ENCODE assay signal across 9 mouse cellular contexts in genomic region chr10:66953976-66954505, GRCm38 (mm10).
DNase-seq lines count a peak whose midpoint lies in the region; ATAC-seq and TF ChIP-seq lines count a peak whose summit lies in the region.
"Had no signal": no experiment of that assay in that cellular context is flagged by ENCODE, and none has a peak within 500 bp of the region (broad histone marks: within the 10 kb centered on the region; RNA-seq: fewer than 3 reads in every experiment).

No protein-coding gene starts in this region.

- no peak for ATAC-seq in heart, embryonic 11.5 days (replicated peaks; ENCODE audit: insufficient number of reproducible peaks, low FRiP score, low TSS enrichment)

- peak; percentile 39 for DNase-seq in heart, adult 8-10 months (ENCODE audit: low spot score)
- DNase-seq in CD4-positive helper T cell, adult 2 months (ENCODE audit: low read depth, low spot score): peak; percentile 65
- peak; percentile 67 for DNase-seq in CH12.LX (ENCODE audit: extremely low read depth)
- peak; percentile 48 to 52 for DNase-seq in heart, postnatal 36 days
- no peak for DNase-seq in testis, postnatal 14 days (ENCODE audit: low spot score)
- no peak for DNase-seq in frontal cortex, postnatal 36 days (ENCODE audit: low spot score in 2 of 2)

- no peak overlapping the region for H3K4me3 ChIP-seq in heart, embryonic 11.5 days (ENCODE audit: low read depth, low read length)
- H3K4me3 ChIP-seq in CH12.LX (replicated peaks in 1 of 3; ENCODE audit: low read depth in 2 of 3, low read length in 2 of 3, poor library complexity in 1 of 3): no peak overlapping the region
- H3K4me3 ChIP-seq: embryonic facial prominence, embryonic 12.5 days; hindbrain, embryonic 15.5 days had no signal

- in situ Hi-C loops in CH12.LX (cut with MboI; ENCODE audit: low pct_ligation_motif_present, low pct_unique_long_range_greater_than_20kb, low sequenced_read_pairs): no loop called here

- peaks cover 3% of the 10 kb centered on the region; the same call in 1 of the 2 replicates for H3K4me1 ChIP-seq in heart, embryonic 11.5 days (ENCODE audit: control insufficient read depth, insufficient read depth, low read length)
- H3K4me1 ChIP-seq in CH12.LX (ENCODE audit: control insufficient read depth in 1 of 2, insufficient read depth in 2 of 2): peaks cover 20 to 73% of the 10 kb centered on the region in 2 experiments
- H3K4me1 ChIP-seq: embryonic facial prominence, embryonic 12.5 days; hindbrain, embryonic 15.5 days had no signal

- H3K9me3 ChIP-seq in heart, embryonic 11.5 days (replicated peaks; ENCODE audit: control insufficient read depth, low read length): no peaks in the 10 kb centered on the region
- H3K9me3 ChIP-seq in CH12.LX (replicated peaks; ENCODE audit: low read length): peaks cover 5% of the 10 kb centered on the region
- H3K9me3 ChIP-seq: embryonic facial prominence, embryonic 12.5 days; hindbrain, embryonic 15.5 days had no signal

- H3K79me2 ChIP-seq in CH12.LX (replicated peaks; ENCODE audit: control insufficient read depth, extremely low read depth, insufficient read depth, poor library complexity, severe bottlenecking): no peaks in the 10 kb centered on the region

- 54% methylated on average over 4 of the region's 4 CpGs for WGBS in heart, embryonic 11.5 days (ENCODE audit: insufficient replicate concordance)

- TF ChIP-seq POLR2A in CH12.LX (IDR thresholded peaks at IDR 0.05; ENCODE audit: low read depth, low read length): no peak

- no peak for TF ChIP-seq CTCF in CH12.LX (conservative IDR thresholded peaks at IDR 0.05 in 1 of 2, IDR thresholded peaks at IDR 0.05 in 1 of 2; ENCODE audit: low read depth in 2 of 2, low read length in 2 of 2)

- no peak overlapping the region for H3K4me2 ChIP-seq in heart, embryonic 11.5 days
- H3K4me2 ChIP-seq in CH12.LX (ENCODE audit: insufficient read depth, low read depth, poor library complexity, severe bottlenecking): peak overlapping the region; percentile 41
- H3K4me2 ChIP-seq: embryonic facial prominence, embryonic 12.5 days; hindbrain, embryonic 15.5 days had no signal

- peak; percentile 61; the same call in 1 of the 2 replicates for TF ChIP-seq EP300 in CH12.LX (IDR thresholded peaks at IDR 0.05; ENCODE audit: low read length)

- dilution Hi-C loops in CH12.LX (cut with MboI; ENCODE audit: extremely low pct_ligation_motif_present, extremely low pct_unique_long_range_greater_than_20kb, low sequenced_read_pairs): no loop called here

- H3K27ac ChIP-seq in heart, embryonic 11.5 days (ENCODE audit: low read depth, low read length): no peak overlapping the region
- H3K27ac ChIP-seq in CH12.LX (ENCODE audit: insufficient read depth, low read depth): peak overlapping the region; percentile 97
- H3K27ac ChIP-seq: embryonic facial prominence, embryonic 12.5 days; hindbrain, embryonic 15.5 days had no signal

- no peak overlapping the region for H3K9ac ChIP-seq in heart, embryonic 11.5 days (ENCODE audit: low read depth, low read length)
- H3K9ac ChIP-seq in CH12.LX (ENCODE audit: insufficient read depth, low read depth): peak overlapping the region; percentile 72
- H3K9ac ChIP-seq: embryonic facial prominence, embryonic 12.5 days; hindbrain, embryonic 15.5 days had no signal

- H3K36me3 ChIP-seq in heart, embryonic 11.5 days (ENCODE audit: control insufficient read depth, insufficient read depth, low read length): no peaks in the 10 kb centered on the region
- no peaks in the 10 kb centered on the region for H3K36me3 ChIP-seq in CH12.LX (replicated peaks in 1 of 2; ENCODE audit: control insufficient read depth in 1 of 2, insufficient read depth in 1 of 2, low read length in 1 of 2)
- H3K36me3 ChIP-seq: embryonic facial prominence, embryonic 12.5 days; hindbrain, embryonic 15.5 days had no signal

- no peaks in the 10 kb centered on the region for H3K27me3 ChIP-seq in heart, embryonic 11.5 days (ENCODE audit: control insufficient read depth, insufficient read depth, low read length)
- H3K27me3 ChIP-seq in CH12.LX (replicated peaks): no peaks in the 10 kb centered on the region
- H3K27me3 ChIP-seq: embryonic facial prominence, embryonic 12.5 days had no signal

- intact Hi-C loops in heart, postnatal 36 days (cut with DNase I): no loop called here

- TF ChIP-seq RAD21 in CH12.LX (IDR thresholded peaks at IDR 0.05; ENCODE audit: low read depth, low read length): no peak

TF ChIP-seq in CH12.LX, 34 proteins besides CTCF, POLR2A, EP300 and RAD21:
- no peak for TF ChIP-seq E2F4 (IDR thresholded peaks at IDR 0.05; ENCODE audit: insufficient replicate concordance, low read depth, low read length)
- peak; percentile 67 for TF ChIP-seq BHLHE40 (IDR thresholded peaks at IDR 0.05; ENCODE audit: low read depth, low read length)
- TF ChIP-seq ZKSCAN1 (IDR thresholded peaks at IDR 0.05; ENCODE audit: borderline replicate concordance, low read depth, low read length): no peak
- no peak; the same call in 1 of the 2 replicates for TF ChIP-seq IRF4 (IDR thresholded peaks at IDR 0.05; ENCODE audit: low read depth, low read length)
- TF ChIP-seq TCF12 (IDR thresholded peaks at IDR 0.05; ENCODE audit: low read depth, low read length): no peak; the same call in 1 of the 2 replicates
- TF ChIP-seq MAX (IDR thresholded peaks at IDR 0.05; ENCODE audit: low read length): no peak; the same call in 1 of the 2 replicates
- TF ChIP-seq KAT2A (IDR thresholded peaks at IDR 0.05; ENCODE audit: insufficient replicate concordance, low read length): no peak
- no peak for TF ChIP-seq CHD2 (IDR thresholded peaks at IDR 0.05; ENCODE audit: low read length)
- no peak for TF ChIP-seq ZNF384 (IDR thresholded peaks at IDR 0.05; ENCODE audit: low read depth, low read length)
- TF ChIP-seq MAZ (IDR thresholded peaks at IDR 0.05; ENCODE audit: low read depth, low read length): peak; percentile 16; the same call in 1 of the 2 replicates
- TF ChIP-seq MAFK (IDR thresholded peaks at IDR 0.05; ENCODE audit: insufficient replicate concordance, low read length): 0 out of 2 replicates have a peak, but pooled peaks have one; percentile 44
- peak; percentile 31; the same call in 1 of the 2 replicates for TF ChIP-seq JUN (IDR thresholded peaks at IDR 0.05; ENCODE audit: insufficient read depth, low read depth, low read length)
- TF ChIP-seq UBTF (IDR thresholded peaks at IDR 0.05; ENCODE audit: low read depth, low read length): no peak
- TF ChIP-seq ETS1 (conservative IDR thresholded peaks at IDR 0.05; ENCODE audit: low read depth, low read length): peak; percentile 29; the same call in 1 of the 2 replicates
- 0 out of 2 replicates have a peak, but pooled peaks have one; percentile 2 for TF ChIP-seq HCFC1 (IDR thresholded peaks at IDR 0.05; ENCODE audit: low read depth, low read length)
- no peak; the same call in 1 of the 2 replicates for TF ChIP-seq MYC (IDR thresholded peaks at IDR 0.05; ENCODE audit: low read depth, low read length)

Comparison
In these comparisons a context has a peak if more than half of its experiments do, and no peak if none do; other contexts are left out.
1. DNase-seq: peak in heart, adult 8-10 months (single experiment), CD4-positive helper T cell, adult 2 months (single experiment), CH12.LX (single experiment) and heart, postnatal 36 days (2 of 2); none in testis, postnatal 14 days (single experiment) and frontal cortex, postnatal 36 days (0 of 2).